Mouse (Mus musculus) thymus, postnatal 14 days (tissue): ENCODE data around the gene Setd5.

ENCODE experiments used
- DNase-seq: peaks from one replicate; pipeline ENCODE4 v3.0.0; 2021

Gene Setd5

DNA sequence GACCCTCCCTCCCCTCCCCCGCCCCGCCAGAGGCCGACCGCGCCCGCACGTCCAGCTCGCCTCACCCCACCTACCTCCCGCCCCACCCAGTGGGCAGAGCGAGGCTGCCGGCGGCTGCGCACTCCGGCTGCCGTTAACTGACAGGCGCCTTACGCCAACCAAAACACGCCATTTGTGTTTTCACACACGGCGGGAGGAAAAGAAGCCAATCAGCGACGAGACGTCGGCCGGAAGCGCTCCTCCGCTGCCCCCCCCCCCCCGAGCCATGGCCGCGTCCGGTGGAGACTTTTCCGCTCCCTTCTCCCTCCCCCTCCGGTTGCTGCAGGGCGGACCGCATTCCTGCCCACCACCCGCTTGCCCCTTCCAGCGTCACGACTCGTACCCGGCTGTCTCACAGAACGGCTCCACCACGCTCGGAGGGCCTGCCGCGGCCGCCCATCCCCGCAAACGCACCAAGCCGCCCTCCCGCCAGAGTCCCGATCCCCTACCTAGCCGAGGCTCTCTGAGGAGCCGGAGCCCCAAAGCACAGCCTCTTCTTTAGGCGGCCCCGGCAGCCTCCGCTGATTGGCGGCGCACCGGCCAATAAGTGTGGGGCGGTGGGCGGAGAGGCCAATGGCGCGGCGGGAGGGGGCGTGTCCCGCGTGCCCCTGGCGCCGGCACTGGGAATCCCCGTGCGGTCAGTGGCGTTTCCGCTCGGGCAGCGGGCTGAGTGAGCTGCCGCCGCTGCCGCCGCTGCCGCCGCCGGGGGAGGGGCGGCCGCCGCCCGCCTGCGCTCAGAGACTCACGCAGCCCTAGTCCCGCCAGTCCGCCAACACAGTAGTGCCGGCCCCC lies at the start of gene Setd5:
Gene Setd5, plus strand, starts transcription at position 680 of the 831 bp plus-strand sequence.
- peak; percentile 99 for DNase-seq

DNA sequence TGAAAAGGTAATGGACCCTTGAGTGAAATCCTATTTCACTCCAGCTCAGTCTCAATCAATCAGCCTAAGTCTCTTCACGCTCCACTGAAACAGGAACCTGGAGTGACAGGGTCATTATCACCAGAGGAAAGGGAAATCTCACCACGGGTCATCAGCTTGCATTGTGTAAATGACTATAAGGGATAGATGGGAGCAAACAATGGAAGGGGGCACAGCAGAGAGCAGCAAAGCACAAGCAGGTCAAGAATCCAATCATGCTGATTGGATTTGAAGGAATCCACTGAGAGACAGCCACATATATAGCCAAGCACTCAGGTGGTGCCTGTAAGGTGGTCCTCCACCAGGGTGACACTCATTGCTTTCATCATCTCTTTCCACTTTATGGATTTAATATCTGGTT lies 49.7 kb upstream of the Setd5 start:
- DNase-seq, result no peak

DNA sequence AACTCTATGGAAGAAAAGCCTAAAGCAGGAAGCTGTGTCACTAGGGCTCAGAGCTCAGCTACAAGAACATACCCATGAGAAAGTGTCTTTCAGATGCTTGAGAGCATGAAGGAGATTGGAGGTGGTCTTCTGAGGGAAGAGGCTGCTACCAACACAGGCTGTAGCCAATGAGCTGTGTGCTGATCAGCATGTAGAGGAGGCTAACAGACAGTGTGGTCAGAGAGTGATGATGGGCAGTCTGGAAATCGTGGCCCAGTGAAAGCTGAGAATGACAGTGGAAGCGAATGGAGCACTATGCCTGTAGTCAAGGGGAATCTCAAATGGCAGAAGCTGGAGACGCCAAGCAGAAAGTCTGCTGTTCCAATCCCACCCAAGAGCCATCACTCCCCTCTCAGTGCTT lies 48.2 kb upstream of the Setd5 start:
- DNase-seq, result no peak

DNA sequence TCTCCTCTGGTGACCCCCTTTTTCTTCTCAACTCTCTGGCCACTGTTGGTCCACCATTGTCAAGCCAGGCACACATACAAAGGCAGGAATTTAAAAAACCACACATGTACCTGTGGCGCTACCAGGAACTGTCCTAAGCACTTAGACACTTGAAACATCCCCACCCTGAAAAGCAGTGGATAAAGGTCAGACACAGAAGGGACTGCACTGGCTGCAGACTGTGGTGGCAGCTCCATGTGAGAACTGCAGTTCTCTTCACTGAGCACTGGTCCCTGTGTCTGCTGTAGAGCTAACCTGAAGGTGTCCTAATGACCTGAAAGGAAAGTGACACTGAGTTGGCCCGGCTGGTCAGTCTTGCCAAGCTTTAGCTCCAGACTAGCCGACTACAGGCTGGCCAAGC lies 46.6 kb upstream of the Setd5 start:
- no peak for DNase-seq

DNA sequence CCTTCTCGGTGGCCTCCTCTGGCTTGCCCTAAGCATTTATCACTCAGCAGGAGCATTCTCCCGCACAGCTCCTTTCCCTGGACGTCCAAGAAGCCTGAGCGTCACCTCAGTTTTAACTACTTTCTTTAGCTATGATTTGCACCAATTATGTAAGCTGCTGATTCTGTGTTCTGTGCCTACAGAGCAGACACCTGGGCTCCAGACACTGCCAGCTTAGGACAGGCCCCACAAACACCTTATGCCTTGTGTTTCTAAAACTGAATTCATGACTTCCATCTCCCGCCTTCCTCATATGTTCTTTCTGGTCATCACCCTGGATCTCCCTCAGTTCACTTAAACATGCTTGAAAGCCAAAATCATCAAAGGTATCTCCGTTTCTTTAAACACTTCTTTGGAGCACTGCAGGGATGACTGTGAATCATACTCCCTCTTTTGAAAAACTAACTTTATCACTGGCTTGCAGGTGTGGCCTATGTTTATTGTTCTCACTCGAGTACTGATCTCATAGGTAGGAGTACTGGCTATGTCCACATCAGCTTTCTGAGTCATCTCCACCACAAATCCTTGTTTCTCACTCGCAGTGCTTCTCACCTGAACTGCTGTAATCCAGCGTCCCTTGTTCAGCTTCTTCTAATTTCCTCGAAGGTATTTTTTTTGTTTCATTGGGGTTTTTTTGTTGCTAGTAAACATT lies 46.0 kb upstream of the Setd5 start:
- no peak for DNase-seq

DNA sequence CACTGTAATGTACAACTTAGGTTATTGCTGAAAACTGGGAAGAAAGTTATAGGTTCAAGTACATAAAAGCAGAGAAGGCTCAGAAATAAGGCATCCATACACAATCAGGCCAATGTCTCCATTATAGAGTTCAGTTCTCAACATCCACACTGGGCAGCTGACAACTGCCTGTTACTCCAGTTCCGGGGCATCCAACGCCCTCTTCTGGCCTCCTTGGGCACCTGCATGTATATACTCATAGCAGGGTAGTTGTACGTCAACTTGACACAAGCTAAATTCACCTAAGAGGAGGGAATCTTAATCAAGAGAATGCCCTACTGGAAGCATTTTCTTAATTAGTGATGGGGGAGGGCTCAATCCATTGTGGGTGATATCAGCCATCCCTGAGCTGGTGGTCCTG lies 45.0 kb upstream of the Setd5 start:
- DNase-seq, result no peak

DNA sequence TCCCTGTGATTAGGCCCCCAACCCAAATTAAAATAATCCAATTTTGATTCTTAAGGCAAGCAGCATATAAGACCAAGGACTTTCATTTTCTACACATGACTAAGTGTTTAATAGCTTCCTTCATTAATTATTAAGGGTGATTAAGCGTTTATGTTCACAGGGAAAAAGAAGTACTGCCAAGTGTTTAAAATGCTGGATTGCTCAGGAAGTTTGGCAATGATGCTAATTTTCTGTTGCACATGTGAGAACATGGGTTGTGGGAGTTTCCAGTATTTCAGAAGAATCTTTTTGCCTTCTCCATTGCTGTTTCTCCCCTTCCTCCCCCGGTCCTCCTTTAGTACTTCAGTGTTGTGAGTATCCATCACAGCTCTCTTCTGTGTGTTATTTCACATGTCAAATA lies 44.0 kb upstream of the Setd5 start:
- DNase-seq, result no peak

DNA sequence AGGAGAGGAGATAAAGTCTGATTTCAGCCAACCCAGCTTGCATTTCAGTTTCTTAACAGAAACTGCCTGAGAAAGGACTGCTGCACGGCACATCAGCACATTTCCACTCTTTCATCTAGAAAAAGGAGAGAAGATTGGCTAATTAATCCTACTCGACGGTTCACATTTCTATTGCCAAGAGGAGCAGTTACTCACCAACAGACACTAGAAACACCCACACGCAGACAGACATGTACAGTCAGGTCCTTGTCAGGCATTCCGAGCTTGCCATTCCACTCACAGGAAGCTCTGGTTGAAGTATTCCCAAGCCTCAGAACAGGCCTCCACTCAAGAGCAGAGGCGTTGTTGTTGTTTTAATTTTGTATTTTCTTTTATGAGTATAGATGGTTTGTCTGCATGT lies 42.7 kb upstream of the Setd5 start:
- DNase-seq, result no peak

DNA sequence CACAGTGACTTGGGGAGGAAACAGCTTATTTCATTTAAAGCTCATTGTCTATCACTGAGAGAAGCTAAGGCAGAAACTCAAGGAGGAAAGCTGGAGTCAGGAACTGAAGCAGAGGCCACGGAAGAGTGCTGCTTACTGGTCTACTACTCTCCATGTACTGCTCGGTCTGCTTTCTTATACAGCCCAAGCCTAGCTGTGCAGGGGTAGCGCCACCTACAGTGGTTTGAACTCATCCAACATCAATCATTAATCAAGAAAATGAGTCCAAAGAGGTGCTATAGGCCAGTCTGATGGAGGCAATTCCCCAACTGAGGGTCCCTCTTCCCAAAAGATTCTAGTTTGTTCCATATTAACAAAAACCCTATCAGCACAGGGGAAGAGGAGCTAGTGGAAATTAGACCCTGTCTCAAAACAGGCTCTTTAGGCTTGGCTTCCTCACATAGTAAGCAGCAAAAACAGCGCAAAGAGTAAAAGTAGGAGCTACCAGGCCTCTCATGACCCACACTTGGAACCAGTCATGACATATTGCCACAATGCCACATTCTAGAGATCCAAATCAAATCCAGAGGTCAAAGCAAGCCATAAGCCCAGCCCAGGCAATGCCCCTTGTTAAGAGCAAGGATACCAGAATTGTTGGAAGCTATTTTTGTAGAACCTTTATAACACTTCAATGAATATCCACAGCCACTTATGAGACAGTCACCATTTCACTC lies 40.5 kb upstream of the Setd5 start:
- DNase-seq, result no peak

DNA sequence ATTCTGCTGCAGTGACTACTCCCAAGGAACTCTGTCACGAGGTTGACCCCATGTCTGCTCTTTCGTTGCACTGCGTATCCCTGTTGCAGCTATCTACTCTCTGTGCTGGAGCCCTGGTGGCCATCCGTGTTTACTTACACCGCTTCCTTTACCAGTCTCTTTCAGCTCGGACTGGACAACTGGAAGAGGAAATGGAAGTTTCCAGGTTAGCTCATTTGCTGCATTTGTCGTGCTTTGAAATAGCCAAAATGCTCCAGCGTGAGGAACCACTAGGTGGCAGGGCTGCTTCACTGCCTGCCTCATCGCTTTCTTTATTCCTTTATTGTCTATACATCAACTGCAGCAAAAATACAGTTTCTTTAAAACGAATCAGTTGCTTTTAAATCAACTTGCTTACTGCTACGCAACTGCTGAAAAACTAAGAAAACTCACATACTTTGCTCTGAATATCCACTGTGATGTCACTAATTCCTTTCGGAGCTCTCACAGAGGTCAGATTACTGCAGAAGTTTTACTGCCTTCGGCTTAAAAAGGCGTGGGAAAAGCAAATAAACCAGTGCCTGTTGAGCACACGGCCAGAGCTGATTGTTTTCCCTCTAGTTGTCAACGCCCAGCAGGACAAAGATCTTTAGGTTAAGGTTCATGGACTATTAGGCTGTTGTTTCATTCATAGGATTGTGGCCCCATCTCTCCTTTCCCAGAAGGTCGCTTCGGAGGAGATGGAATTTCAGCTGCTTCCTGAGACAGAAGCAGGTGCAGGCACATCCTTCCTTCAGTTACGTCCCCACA lies 39.0 kb upstream of the Setd5 start:
- peak; percentile 70 for DNase-seq

DNA sequence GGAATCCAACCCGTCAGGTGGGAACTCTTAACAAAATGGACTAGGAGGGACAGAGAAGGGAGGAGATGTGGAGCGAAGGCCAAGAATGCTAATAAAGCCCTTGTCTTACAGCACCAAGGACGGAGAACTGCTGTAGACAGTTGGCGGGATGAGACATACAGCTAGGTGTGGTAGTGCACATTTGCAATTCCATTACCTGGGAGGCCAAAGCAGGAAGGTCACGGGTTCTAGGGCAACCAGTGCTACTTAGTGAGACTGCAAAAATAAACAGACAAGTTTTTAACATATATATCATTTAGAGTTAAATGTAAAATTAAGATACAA lies 38.5 kb upstream of the Setd5 start:
- DNase-seq, result no peak

DNA sequence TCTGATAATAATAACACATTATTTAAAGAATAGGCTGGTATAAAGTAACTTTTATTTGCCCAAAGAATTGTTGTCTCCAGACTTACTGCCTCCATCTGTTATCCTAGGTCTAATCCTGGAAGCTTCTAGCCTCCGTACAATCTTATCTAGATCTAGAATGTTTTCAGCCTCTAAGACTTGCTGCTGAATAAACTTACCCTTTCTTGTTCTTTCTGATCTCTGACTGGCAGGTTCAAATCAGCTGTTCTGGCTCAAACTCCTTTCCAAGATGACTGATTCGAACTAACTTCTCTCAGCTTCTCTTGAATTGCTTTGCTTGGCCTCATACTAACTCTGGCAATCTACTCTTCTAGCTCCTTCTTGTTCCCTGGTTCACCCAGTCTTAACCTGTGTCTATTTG lies 36.8 kb upstream of the Setd5 start:
- no peak for DNase-seq

DNA sequence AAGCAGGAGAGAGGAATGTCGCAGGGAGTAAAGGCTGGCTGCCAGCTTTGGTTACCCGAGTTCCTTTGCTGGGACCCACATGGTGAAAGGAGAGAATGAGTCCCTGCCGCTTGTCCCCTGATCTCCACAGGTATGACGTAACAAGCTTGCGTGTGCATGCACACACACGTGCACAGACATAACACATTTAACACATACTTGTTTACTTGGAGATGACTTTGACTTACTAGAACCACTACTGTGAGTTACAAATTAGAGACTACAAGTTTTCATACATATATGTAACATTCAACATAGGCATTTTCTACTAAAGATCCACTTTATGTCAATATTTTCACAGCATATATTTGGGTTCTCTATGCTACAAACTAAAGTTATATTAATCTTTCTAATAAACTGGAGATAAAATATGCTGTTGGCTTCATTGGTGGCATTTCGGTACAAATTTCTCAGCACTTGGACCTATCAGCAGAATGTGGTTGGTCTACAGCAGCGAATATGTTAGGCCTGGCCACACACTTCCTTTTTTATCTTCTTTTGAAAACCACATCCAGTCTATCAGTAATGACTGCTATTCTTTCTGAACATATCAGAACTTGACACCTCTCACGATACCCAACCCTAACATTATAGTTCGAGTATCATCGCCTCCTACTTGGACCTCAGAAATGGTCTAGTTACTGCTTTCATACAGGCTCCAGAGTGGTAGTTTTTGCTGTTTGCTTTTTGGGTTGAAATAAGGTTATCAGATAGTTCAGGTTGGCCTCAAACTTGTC lies 35.8 kb upstream of the Setd5 start:
- no peak for DNase-seq

DNA sequence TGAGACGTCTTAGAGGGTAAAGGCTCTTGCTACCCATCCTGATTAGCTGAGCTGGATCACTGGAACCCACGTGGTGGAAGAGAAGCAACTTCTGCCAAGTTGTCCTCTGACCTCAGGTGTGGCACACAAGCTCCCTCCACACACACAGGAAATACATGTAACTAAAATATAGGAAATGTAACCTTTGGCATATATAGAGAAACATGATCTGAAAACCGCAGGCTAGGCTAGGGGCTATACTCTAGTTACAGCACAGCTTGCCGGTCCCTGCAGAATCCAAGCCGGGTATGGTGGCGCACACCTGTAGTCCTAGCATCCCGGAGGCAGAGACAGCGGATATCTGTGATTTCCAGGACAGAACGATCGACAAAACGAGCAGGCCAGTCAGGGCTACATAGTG lies 31.6 kb upstream of the Setd5 start:
- no peak for DNase-seq

DNA sequence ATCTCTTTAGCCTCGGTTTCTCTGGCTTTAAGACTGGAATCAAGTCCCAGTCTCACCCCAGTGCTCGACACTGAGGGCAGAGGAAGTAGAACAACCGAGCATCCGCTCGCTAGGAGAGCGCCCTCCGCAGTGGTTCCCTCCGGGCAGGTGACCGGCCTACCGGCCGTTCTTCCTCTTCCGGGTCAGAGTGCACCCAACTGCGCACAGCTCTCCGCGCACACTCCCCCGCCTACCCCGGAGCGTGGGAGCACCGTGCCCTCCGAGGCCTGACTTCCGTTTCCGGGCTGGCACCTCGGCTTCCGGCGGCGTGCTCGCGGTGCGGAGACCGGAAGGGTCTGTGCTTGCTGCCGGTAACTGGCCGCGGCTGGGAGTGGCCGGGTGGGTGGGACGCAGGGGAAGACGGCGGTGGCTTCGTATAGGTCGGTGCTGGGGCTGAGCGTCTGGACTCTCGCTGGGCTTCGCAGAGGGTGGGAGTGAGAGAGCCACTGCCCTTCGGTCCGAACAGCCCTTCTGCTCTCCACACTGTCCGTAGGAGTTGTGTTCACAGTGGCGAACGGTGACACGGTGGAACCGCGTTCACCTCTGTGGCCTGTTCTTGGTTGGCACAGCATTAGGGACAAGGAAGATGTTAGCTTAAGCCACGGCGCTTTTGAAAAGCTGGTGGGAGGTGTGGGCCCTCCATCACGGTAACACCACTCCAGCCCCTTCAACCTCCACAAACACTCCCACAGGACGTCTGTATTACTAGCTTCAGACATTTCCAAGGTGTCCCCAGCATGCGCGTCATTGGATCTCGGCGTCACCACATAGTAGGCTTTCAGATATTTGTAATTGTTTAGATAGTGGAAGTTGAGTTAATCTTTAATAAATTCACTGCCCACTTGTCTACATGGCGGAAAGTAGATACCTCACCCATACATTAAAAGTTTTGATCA lies 30.9 kb upstream of the Setd5 start, which contains the start of gene Thumpd3:
Gene Thumpd3, plus strand, starts transcription at position 185 of the 935 bp plus-strand sequence.
- peak; percentile 98 for DNase-seq

DNA sequence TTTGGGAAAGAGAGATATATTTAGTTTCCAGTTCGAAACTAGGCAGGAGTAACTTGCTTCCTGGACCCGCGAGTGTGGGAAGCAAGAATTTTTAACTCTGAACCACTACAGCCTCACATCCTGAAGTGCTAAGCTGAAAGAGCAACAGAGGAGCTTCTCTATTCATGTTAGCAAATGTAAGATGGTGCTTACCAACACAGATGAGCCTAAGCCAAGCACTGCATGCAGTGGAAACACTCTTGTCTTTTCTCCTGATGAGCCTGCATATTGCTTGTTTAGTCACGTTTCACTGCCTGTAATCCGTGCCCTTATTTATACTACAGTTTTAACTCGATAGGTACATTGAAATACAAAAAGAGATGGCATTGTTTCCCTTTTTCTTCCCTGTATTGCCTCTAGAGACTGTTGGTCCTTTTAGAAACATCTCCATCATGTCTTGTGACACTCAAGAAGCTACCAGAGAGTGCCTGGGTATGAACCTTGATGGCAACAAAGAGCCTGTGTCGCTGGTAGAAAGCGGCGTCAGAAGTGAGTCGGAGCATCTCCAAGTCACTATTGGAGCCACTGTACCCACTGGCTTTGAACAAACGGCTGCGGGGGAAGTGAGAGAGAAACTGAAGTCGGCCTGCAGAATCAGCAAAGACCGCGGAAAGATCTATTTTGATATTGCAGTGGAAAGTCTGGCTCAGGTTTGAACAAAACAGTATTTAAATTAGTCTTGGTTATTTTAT lies 30.0 kb upstream of the Setd5 start:
- DNase-seq, result peak; percentile 8

DNA sequence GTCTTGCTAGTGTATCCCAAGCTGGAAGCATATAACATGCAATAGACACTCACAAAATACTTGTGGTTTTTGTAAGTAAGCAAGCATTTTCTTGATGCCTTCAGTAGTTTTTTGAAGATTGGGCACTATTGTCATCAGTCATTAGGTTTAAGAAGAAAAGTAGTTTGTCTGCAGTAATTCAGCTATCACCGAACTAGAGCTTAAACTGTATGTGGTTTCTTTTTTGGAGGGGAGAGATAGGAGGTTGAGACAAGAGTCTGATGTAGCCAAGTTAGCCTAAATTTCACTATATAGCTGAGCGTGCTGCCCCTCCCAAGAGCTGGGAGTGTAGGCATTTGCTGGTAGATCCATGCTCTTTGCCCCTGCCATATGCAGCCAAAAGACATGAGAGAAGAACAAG lies 28.8 kb upstream of the Setd5 start:
- no peak for DNase-seq

DNA sequence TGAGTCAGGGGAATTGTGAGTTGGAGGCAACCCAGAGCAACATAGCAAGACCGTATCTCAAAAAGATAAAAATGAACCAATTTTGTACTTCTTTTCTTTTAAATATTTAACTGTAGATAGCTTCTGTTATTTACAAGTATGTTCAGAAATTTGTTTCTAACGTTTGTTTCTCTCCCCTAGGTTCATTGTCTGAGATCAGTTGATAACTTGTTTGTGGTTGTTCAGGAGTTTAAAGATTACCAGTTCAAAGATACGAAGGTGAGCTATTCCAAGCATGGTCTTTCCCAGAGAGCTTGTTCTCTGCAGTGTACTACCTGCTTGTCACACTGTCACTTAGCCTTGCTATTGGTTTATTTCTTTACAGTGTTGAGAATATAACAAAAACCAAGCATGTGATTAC lies 28.0 kb upstream of the Setd5 start:
- no peak for DNase-seq

DNA sequence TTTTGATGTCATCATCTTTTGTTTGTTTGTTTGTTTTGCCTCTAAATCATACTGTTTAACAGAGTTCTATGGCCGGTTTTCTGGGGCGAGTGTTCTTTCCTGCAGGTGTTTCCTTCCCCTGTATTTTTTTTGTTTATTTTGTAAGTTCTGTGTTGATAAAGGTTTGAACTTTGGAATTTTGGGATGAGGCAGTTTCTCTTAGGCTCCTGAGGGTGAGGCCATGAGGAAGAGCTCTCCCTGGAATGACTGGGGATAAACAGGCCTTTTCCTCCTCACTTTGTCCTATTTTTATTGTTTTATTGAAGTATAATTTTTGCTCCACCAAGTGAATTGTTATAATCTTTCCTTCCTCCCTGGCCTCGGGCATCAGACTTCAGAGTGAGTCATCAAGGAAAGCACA lies 24.2 kb upstream of the Setd5 start:
- DNase-seq, result no peak

DNA sequence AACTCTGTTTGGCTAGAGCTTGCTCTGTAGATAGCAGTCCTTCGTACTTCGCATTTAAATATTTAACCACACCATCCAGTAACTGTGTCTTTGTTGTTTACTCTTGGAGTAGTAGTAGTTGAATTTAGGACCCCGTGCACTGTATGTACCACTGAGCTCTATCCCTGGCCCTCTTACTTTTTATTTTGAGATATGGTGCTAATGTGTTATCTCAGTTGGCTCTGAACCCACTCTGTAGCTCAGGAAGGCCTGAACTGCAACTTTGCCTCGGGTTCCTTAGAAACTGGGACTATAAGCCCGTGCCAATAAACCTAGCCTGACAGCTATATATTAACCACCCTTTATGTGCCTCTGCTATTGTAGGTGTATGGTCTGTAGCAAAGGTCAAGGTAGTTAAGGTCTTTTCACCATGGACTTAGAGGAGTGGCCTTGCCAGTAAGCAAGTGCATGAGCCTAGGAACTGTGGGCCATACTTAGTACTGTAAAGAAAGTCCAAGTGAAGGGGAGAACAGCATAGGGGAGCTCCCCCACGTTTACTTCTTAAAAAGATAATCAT lies 22.5 kb upstream of the Setd5 start:
- DNase-seq, result no peak
